Mouse (Mus musculus): Measurements from ENCODE around the gene Fbxl20.

Fbxl20 gene

DNA sequence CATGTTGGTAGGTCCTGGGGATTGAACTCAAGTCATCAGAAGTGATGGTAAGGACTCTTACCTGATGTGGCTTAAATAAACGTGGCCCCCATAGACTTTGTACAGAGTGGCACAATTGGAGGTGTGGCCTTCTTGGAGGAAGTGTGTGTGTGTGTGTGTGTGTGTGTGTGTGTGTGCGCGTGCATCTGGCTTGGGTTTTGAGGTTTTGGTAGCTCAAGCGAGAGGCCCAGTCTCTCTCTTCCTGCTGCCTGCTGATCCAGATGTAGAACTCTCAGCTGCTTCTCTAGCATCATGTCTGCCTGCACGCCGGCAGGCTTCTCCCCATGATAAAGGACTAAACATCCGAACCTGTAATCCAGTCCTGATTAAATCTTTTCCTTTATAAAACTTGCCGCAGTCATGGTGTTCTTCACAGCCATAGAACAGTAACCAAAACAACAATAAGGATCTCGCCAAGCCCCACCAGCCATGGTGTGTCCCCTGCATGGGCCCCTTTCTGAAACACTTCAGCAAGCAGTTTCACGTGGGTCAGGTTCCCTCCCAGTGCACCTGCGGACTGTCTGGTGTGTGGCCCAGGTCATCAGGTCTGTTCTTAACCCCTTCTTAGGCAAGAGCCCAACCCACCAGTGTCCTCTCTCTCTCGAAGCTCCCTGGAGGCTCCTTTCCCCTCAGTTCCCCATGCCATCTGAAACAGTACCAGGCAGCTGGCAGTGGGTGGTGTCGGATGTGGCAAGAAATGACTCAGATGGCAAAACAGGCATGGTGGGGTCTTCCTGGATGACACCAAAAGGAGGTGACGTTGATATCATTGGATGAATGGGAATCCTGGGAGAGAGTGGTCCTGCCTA lies 100.3 kb downstream of the Fbxl20 start:
- no peak for DNase-seq (ENCODE audit: low spot score in 2 of 2)

DNA sequence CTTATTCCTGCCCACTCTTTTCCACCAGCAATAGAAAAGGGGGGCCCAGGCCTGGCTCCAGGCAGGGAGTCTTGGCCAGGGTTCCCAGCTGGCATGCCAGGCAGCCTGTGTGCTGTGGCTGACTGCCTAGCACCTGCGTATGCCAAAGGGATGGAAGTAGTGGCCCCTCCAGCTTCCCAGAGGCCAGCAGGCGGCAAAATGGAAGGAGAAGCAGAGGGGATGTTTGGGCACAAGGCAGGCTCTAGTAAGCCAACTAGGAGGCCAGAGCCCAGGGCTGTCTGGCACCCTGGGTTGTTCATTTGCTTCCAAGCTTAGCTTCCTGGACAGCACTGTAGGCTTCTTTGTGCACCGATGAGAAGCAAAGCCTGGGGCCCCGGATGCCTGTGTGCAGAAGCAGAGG lies 102.5 kb downstream of the Fbxl20 start:
- no peak for DNase-seq (ENCODE audit: low spot score in 2 of 2)

DNA sequence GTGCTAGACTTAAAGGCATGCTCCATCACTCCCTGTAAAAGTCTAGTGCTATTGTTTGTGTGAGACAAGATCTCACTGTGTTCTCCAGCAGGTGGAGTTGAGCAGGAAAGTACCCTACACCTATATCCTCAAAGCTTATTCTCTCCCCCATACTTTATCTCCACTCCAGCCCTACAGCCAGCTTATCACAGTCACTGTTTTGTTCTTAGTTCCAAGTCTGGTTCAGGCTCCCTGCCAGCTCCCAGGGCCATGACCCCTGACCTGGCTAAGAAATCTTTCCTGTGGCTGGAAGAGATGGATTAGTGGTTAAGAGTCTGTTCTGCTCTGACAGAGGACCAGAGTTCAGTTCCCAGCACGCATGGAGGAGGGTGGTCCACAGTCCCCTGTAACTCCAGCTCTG lies 103.7 kb downstream of the Fbxl20 start:
- DNase-seq (ENCODE audit: low spot score in 2 of 2): no peak

DNA sequence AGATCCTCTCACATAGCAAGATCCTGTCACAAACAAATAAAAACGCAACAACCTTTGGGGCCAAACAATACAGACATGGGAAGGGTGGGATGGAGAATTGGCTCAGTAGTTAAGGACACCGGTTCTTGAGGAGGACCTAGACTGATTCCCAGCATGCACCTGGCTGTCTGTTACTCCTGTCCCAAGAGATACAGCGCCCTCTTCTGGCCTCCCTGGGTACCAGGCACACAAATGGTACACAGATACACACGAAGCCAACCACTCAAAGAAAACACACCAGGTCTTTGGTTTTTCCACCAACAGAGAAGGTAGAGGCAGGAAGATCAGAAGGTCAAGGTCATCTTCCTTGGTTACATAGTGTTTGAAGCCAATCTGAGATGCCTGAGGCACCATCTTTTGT lies 104.6 kb downstream of the Fbxl20 start:
- no peak for DNase-seq (ENCODE audit: low spot score in 2 of 2)

DNA sequence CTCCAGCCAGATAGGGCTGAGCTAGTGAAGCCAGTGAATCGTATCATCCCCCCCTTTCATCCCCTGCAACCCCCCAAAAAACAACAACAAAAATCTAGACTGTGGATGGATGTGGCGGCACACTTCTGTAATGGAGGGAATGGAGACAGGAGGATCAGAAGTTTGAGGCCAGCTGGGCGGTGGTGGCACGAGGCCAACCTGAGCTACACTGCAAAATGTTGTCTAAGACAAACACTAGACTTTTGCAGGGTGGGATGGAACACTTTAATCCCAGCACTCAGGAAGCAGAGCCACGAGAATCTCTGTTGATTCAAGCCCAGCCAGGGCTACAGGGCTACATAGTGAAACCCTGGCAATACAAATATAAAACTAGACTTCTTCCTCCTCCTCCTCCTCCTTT lies 106.1 kb downstream of the Fbxl20 start:
- DNase-seq (ENCODE audit: low spot score in 2 of 2): no peak

DNA sequence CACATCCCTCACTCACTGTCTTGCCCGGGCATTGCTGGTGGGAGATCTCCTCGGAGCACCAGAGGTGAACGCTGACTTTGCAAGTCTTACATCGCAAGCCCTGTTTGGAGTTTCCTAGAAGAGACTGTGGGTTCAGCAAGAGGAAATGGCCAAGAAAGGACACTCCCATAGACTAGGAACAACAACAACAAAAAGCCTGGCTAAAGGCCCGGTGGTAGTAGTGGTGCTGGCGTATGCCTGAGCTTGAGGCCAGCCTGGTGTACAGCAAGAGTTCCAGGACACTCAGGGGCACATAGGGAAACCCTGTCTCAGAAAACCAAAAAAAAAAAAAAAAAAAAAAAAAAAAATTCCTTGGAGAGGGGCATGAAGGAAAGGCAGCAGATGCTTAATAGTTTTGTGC lies 107.5 kb downstream of the Fbxl20 start:
- DNase-seq (ENCODE audit: low spot score in 2 of 2): no peak

DNA sequence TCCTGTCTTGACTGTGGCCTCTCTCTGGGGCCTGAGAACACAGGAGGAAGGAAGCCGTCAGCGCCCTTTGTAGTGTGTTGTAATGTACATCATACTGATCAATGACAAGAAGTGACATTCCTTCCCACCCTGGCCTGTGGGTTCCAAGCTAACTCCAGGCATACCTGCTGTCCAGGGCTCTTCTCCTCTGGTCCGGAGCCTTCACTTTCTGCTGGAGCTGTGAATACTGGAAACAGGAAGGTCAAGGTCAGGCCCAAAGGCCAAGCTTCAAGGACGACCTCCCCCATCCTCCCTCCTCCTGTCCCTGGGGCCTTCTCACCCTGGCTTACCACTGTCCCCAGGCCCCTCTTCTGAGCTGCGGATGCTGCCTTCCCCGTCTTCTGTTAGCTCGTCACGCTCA lies 109.2 kb downstream of the Fbxl20 start:
- DNase-seq (ENCODE audit: low spot score in 2 of 2): no peak

DNA sequence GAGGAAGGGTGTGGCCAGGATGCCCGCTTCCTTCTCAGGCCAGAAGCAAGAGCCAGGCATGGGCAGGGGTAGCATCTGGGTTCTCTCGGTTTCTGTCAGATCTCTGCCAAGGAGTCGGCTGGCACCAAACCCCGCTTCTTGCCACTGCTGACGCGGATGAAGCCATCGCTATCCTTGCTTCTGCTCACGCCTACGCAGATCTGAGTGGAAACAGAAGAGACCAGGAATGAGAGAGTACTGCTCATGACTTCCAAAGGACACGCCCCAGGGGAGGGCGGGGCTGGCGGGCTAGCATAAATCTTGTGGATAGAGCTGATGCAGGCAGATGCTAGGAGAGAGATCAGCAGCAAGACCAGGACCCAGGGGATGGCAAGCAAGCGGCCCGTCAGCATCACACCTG lies 112.3 kb downstream of the Fbxl20 start:
- no peak for DNase-seq (ENCODE audit: low spot score in 2 of 2)

DNA sequence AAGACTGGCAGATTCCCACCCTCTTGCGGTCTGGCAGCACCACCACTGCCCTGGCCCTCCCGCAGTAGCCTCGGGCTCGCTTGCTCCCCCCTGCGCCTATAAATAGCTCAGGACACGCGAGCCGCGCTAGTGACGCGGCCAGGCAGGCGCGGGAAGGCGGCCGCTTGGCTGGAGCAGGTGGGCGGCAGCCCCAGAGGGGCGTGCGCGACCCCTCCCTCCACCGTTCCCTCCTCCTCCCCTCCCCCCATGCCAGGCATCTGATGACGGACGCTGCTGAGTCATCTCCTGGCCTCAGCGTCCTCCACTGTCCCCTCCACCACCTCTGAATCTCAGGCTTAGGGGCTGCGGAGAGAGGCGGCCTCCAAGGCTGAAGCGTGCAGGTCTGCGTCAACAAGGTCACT lies 114.2 kb downstream of the Fbxl20 start:
- DNase-seq (ENCODE audit: low spot score in 2 of 2): no peak

DNA sequence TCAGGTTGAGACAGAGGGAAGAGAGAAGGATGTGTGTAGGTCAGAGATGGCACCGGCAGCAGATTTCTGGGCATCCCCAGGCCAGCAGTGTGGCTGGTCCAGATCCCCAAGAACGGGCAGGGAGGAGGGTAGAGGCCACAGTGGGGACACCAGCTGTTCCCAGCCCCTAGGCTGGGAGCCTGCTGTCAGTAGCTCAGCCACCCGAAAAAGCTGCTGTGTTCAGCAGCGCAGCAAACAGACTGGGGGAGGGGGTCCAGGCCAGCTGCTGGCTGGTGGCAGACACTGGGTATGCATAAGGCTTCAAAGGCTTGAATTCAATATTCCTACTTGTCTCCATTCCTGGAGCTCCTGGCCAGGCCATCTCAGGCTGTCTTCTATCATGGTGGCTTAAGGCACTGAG lies 115.4 kb downstream of the Fbxl20 start:
- DNase-seq (ENCODE audit: low spot score in 2 of 2): no peak

DNA sequence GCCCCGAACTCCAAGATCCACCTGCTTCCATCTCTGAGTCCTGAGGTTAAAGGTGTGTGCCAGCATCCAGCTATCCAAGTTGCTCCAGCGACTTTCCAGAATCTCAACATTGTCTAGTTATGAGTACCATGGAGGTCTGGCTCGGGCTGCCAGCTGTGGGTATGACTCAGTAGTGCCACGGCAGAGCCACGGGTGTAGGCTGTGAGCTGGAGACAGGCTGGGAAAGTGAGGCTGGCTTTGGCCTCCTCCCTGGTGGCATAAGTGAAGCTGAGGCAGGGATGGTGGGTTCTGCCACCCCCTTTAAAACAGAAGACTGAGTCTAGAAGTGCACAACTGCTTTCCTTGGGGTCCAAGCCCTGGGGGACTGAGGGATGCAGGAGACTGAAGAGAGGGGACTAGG lies 116.1 kb downstream of the Fbxl20 start:
- no peak for DNase-seq (ENCODE audit: low spot score in 2 of 2)

Data from urinary bladder, postnatal 4 days (tissue).